Mouse (Mus musculus): ENCODE measurements around the gene Hoxa7. TPM values are rescaled to one million over a fixed set of nuclear protein-coding genes. Genes with fewer than 3 reads are reported as not detected.

Gene Hoxa7
- total and polyA plus RNA-seq, 2 experiments from 2014 or later: 1.3 to 2.9 TPM

- ATAC-seq (no peak), DNase-seq (ENCODE audit: low spot score) (no peak)
- H3K27me3 ChIP-seq (ENCODE audit: insufficient read depth, low read length): peaks cover 92% of the 10 kb centered on the region
- 1% methylated on average over 59 of the region's 59 CpGs for WGBS
- H3K4me1 ChIP-seq (ENCODE audit: insufficient read depth, low read length): no peaks in the 10 kb centered on the region
- no peak for TF ChIP-seq CTCF (IDR thresholded peaks at IDR 0.05; ENCODE audit: low read depth)
- no peak overlapping the region for H3K9ac ChIP-seq (replicated peaks; ENCODE audit: low read length)
- H3K4me2 ChIP-seq (ENCODE audit: low read depth, low read length): no peak overlapping the region
- no peak overlapping the region for H3K4me3 ChIP-seq (ENCODE audit: low read length)
- H3K36me3 ChIP-seq (ENCODE audit: insufficient read depth, low read length): no peaks in the 10 kb centered on the region
- H3K27ac ChIP-seq: no peak overlapping the region
- H3K9me3 ChIP-seq (ENCODE audit: low read length): no peaks in the 10 kb centered on the region
Observed at GRCm38 (mm10) chr6:52253511-52254500, 32.2 kb upstream of the Hoxa7 start.

GRCm38 (mm10) chr6:52252775-52253376 lies 31.2 kb upstream of the Hoxa7 start:
- WGBS: 1% methylated on average over 35 of the region's 35 CpGs
- no peak overlapping the region for H3K4me2 ChIP-seq (ENCODE audit: low read depth, low read length)

GRCm38 (mm10) chr6:52252016-52252774 lies 30.5 kb upstream of the Hoxa7 start:
- 3% methylated on average over 24 of the region's 24 CpGs for WGBS
- Histone ChIP-seq H3K4me2 (ENCODE audit: low read depth, low read length) (no peak overlapping the region), H3K27me3 (ENCODE audit: insufficient read depth, low read length) (peaks cover 96% of the 10 kb centered on the region), H3K4me3 (ENCODE audit: low read length) (no peak overlapping the region), H3K36me3 (ENCODE audit: insufficient read depth, low read length) (no peaks in the 10 kb centered on the region), H3K4me1 (ENCODE audit: insufficient read depth, low read length) (no peaks in the 10 kb centered on the region), H3K27ac (no peak overlapping the region), H3K9me3 (ENCODE audit: low read length) (no peaks in the 10 kb centered on the region), H3K9ac (replicated peaks; ENCODE audit: low read length) (no peak overlapping the region)
- ATAC-seq (no peak), DNase-seq (ENCODE audit: low spot score) (no peak)
- TF ChIP-seq CTCF (IDR thresholded peaks at IDR 0.05; ENCODE audit: low read depth): no peak

More at GRCm38 (mm10) chr6:52252775-52253376, 31.2 kb upstream of the Hoxa7 start:
- Histone ChIP-seq H3K4me1 (ENCODE audit: insufficient read depth, low read length) (no peaks in the 10 kb centered on the region), H3K9ac (replicated peaks; ENCODE audit: low read length) (no peak overlapping the region), H3K4me3 (ENCODE audit: low read length) (no peak overlapping the region), H3K36me3 (ENCODE audit: insufficient read depth, low read length) (no peaks in the 10 kb centered on the region), H3K27me3 (ENCODE audit: insufficient read depth, low read length) (peaks cover 96% of the 10 kb centered on the region), H3K27ac (no peak overlapping the region), H3K9me3 (ENCODE audit: low read length) (no peaks in the 10 kb centered on the region)
- ATAC-seq (no peak), DNase-seq (ENCODE audit: low spot score) (no peak)
- no peak for TF ChIP-seq CTCF (IDR thresholded peaks at IDR 0.05; ENCODE audit: low read depth)

DNA sequence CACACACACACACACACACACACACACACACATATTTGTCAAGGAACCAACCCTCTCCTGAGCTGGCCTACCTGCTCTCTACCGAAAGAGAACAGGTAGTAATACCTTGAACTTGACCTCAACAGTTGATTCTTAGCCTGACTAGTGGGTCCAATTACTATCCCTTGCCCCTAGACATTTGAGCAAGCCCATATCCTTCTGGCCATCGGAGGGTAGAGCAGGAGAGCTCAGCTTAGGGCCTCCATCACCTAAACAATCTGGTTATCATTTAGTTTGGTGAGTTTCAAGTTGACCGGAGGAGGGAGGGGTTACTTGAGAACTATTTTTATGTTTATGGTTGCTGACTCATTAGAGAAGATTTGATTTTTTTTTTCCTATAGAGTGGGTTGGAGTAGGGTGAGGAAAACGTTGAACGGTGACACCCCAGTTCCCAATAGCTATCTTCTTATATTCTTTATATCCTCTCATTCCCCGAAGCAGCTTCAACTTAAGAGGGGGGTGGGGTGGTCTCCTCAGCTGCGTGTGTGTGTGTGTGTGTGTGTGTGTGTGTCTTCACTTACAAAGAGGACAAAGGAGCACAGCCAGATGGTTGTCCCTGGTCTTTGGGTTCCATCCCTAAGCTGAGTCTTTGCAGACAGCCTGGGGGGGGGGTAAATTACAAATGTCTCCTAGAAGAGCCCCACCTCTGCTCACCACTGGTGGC lies 29.7 kb upstream of the Hoxa7 start:
- Histone ChIP-seq H3K4me2 (ENCODE audit: low read depth, low read length) (no peak overlapping the region), H3K9me3 (ENCODE audit: low read length) (no peaks in the 10 kb centered on the region), H3K36me3 (ENCODE audit: insufficient read depth, low read length) (no peaks in the 10 kb centered on the region), H3K27ac (no peak overlapping the region), H3K4me3 (ENCODE audit: low read length) (no peak overlapping the region), H3K27me3 (ENCODE audit: insufficient read depth, low read length) (peaks cover 97% of the 10 kb centered on the region), H3K4me1 (ENCODE audit: insufficient read depth, low read length) (no peaks in the 10 kb centered on the region), H3K9ac (replicated peaks; ENCODE audit: low read length) (no peak overlapping the region)
- DNase-seq (ENCODE audit: low spot score) (no peak), ATAC-seq (no peak)
- 11% methylated on average over 7 of the region's 7 CpGs for WGBS
- no peak for TF ChIP-seq CTCF (IDR thresholded peaks at IDR 0.05; ENCODE audit: low read depth)

DNA sequence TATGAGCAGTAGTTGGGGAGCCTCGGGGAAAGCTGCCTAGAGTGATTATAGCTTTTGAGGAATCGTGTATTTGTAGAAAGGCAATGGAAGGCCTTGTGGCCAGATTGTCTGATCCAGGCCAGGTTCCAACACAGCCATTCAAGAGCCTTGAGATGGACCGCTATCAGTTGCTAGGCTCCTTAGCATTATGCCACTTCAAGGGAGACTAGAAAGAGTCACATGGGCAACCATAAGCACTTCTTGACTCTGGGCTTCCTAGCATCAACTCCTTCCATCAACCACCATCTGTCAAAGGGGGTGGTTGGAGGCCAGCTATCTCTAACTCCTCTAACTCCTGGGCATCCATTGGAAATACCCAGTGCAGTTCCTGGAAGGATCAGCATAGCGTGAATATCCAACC lies 28.2 kb upstream of the Hoxa7 start:
- DNase-seq (ENCODE audit: low spot score) (no peak), ATAC-seq (no peak)
- 4% methylated on average over 4 of the region's 4 CpGs for WGBS
- Histone ChIP-seq H3K4me3 (ENCODE audit: low read length) (no peak overlapping the region), H3K36me3 (ENCODE audit: insufficient read depth, low read length) (no peaks in the 10 kb centered on the region), H3K4me1 (ENCODE audit: insufficient read depth, low read length) (no peaks in the 10 kb centered on the region), H3K9ac (replicated peaks; ENCODE audit: low read length) (no peak overlapping the region), H3K9me3 (ENCODE audit: low read length) (no peaks in the 10 kb centered on the region), H3K27me3 (ENCODE audit: insufficient read depth, low read length) (peaks cover 97% of the 10 kb centered on the region), H3K27ac (no peak overlapping the region), H3K4me2 (ENCODE audit: low read depth, low read length) (no peak overlapping the region)
- TF ChIP-seq CTCF (IDR thresholded peaks at IDR 0.05; ENCODE audit: low read depth): no peak

DNA sequence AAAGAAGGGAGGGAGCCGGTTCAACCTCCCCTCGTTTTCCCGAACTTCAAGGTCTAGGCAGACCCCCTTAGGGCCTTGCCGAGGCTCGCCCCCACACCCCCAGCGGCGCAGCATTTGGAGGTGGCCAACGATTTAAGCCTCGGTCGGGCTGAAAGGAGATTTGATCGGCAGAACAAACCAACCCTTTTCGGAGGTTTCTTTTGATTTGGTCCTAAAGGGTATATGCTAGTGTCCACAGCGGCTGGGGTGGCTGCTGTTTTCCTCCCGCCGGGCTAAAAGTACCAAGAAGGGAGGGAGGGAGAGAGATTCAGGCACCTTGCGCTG lies 27.7 kb upstream of the Hoxa7 start:
- Histone ChIP-seq H3K27ac (no peak overlapping the region), H3K27me3 (ENCODE audit: insufficient read depth, low read length) (peaks cover 98% of the 10 kb centered on the region), H3K4me3 (ENCODE audit: low read length) (no peak overlapping the region), H3K9me3 (ENCODE audit: low read length) (no peaks in the 10 kb centered on the region), H3K4me1 (ENCODE audit: insufficient read depth, low read length) (no peaks in the 10 kb centered on the region), H3K4me2 (ENCODE audit: low read depth, low read length) (no peak overlapping the region), H3K36me3 (ENCODE audit: insufficient read depth, low read length) (no peaks in the 10 kb centered on the region), H3K9ac (replicated peaks; ENCODE audit: low read length) (no peak overlapping the region)
- DNase-seq (ENCODE audit: low spot score) (no peak), ATAC-seq (no peak)
- TF ChIP-seq CTCF (IDR thresholded peaks at IDR 0.05; ENCODE audit: low read depth): no peak
- 3% methylated on average over 16 of the region's 16 CpGs for WGBS

Measured in hindbrain, postnatal 0 days (tissue).